Mouse (Mus musculus) T-helper 17 cell (primary cell): ENCODE measurements around the gene Rsbn1l.

ENCODE experiments used
- in situ Hi-C, 2 experiments: fragments of 300-600 bp; cut with MboI, MseI; formaldehyde crosslinking; loops; 1 replicate in 1 of 2; 2 replicates in 1 of 2; pipeline ENCODE4 v1.15.1; 2025; ENCODE audit warnings: high pct_unique_total_duplicates in 2 of 2

Gene Rsbn1l

GRCm38 (mm10) chr5:20956298-20956697 lies at the start of gene Rsbn1l:
Rsbn1l (minus strand) TSS chr5:20956398.
- in situ Hi-C loops: loop anchor here in 1 of 2 experiments (5.0 to 10.0 kb wide), 2 partner anchors 44 to 99 kb away; partner anchors contain the start of gene Ptpn12

GRCm38 (mm10) chr5:21002723-21003122 lies 46.5 kb upstream of the Rsbn1l start:
- in situ Hi-C loops: no loop called here

DNA sequence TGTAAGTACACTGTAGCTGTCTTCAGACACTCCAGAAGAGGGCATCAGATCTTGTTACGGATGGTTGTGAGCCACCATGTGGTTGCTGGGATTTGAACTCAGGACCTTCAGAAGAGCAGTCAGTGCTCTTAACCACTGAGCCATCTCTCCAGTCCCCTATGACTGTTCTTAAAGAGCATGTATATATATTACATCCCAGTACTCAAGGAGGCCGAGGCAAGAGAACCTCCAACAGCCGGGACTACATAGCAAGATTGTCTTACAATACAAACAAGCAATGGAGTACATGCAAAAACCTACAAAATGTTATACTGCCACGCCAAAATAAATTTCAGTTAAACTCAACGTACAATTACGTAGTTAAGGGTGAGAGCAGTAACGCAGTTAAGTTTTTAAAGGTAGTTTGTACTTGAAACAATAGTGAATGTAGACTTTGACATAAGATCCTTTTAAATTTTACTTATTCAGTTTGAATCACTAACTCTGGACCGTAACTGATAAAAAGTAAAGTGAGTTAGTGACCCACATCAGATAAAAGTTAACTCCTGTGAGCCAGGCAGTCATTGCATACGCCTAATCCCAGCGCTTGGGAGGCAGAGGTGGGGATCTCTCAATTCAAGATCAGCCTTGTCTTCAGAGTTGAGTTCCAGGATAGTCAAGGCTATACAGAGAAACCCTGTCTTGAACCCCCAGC lies 45.6 kb upstream of the Rsbn1l start:
- in situ Hi-C loops: no loop called here

GRCm38 (mm10) chr5:20998427-20998826 lies 42.2 kb upstream of the Rsbn1l start:
- in situ Hi-C loops: no loop called here

DNA sequence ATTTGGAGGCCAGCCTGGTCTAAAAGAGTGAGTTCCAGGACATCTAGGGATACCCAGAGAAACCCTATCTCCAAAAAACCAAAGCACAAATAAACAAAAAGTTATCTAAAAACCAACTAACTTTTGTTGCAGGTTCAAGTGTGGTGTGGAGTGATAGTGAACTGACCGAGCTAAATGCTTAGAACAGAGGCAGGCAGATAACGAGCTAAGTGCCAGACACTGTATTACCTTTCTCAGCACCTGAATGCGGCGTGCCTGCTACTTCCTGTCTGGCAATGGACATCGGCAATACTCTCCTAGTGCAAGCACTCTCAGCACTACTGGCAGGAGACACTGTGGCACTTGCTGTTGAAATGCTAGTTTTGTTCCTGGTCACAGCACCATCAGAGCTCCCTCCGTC lies 41.4 kb upstream of the Rsbn1l start:
- in situ Hi-C loops: no loop called here

DNA sequence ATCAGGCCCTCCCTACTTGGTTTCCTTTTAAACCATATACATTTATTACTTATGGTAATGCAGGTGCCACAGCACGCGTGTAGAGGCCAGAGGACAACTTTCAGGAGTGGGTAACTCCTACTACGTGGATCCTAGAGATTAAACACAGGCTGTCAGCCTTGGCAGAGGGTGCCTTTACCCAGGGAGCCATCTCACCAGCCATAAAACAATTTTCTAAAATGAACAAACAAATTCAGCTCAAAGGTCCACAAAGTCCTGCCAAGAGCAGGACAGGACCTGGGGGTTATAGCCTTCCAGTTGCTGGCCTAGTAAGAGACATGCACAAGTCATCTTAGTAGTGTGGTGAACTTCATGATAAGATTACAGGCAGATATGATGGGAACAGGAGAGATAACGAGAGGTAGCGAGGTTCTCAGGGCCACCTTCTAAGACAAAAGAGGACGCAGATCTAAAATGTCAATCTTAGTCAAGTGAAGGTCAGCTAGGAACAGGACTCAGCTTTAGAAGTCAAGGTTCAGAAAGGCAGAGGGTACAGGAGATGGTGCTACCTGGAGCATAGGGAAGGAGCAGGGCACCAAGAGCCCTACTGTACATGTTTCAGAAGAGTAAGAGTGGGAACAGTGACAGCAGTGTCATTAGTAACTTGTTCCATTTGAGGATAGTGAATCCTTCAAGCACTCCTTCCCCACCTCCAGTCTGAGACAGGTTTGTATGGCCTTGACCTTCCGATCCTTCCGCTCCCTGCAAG lies 34.0 kb upstream of the Rsbn1l start:
- in situ Hi-C loops: no loop called here

DNA sequence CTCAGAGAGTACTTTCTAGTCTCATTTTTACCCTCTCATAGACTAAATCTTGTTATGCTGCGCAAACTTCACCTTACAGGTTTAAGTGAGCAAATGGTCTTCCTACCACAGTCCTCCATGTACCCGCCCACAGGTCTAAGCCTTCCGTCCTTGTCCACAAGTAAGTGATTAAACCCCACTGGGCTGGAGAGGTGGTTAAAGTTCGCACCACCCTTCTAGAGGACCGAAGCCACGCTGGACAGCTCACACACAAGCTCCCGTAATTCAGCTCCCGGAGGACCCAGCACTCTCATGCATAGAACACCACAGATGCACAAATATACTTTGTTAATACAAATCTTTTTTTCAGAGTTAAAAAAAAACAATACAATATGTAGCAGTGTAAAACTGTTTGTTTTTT lies 30.1 kb upstream of the Rsbn1l start:
- in situ Hi-C loops: no loop called here

GRCm38 (mm10) chr5:20983505-20983904 lies 27.3 kb upstream of the Rsbn1l start:
- in situ Hi-C loops: no loop called here

DNA sequence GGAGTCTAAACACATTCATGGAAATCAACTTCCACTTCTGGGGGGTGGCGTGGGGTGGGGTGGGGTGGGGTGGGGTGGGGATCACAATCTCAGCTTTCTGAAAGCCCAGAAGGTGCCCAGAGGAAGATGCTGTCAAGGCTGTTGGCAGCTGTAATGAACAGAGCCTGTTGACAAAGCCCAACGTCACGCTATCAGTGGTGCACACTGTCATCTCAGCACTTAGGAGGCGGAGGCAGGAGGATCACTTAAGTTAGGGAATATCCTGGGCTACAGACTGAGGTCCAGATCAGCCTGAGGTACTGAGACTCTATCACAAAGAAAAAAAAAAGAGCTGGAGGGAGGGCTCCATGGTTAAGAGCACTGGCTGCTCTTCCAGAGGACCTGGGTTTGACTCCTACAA lies 18.5 kb upstream of the Rsbn1l start:
- in situ Hi-C loops: no loop called here

- in situ Hi-C loops: no loop called here
Observed at GRCm38 (mm10) chr5:20973999-20974398, 17.8 kb upstream of the Rsbn1l start.

DNA sequence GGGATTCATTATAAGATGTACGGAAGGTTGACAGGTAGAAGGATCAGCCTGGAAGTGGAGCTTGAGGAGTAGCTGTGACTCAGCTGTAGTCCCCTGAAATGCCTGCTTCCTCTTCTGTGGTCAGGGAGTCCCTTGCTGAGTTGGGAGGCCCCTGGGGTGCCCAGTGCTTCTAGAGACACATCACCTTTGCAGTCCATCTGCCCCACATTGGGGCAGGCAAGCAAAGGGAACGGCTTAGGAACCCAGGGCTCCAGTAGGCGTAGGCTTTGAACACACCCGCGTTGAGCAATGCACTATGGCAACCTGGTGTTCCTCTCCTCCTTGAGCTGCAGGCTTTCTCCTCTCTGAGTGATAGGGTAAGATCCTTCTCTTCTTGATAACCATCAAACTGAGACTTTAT lies 16.9 kb upstream of the Rsbn1l start:
- in situ Hi-C loops: no loop called here

GRCm38 (mm10) chr5:20968963-20969362 lies 12.8 kb upstream of the Rsbn1l start:
- in situ Hi-C loops: loop anchor here in 1 of 2 experiments (10.0 kb wide), 1 partner anchor 194 kb away; no protein-coding TSS in a partner anchor

GRCm38 (mm10) chr5:20968493-20968892 lies 12.3 kb upstream of the Rsbn1l start:
- in situ Hi-C loops: loop anchor here in 1 of 2 experiments (10.0 kb wide), 1 partner anchor 194 kb away; no protein-coding TSS in a partner anchor

DNA sequence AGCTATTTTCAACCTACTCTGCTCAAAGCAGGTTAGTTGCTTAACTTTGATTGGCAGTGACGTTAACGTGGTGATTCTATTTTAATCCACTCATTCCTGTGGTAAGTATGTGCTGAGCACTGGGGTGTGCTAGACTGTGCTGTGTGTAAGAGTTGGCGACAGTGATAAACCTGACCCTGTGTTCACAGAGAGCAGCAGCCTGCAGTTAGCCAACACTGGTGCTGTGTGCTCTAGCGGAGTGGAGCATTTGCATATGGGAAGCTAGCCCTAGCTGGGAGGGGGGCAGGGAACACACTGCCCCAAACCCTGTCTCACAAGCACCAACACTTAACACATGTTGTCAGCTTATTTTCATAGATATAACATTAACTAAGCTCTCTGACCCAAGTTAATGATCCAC lies 11.7 kb upstream of the Rsbn1l start:
- in situ Hi-C loops: loop anchor here in 1 of 2 experiments (10.0 kb wide), 1 partner anchor 193 kb away; no protein-coding TSS in a partner anchor

- in situ Hi-C loops: loop anchor here in 1 of 2 experiments (5.0 to 10.0 kb wide), 2 partner anchors 52 to 190 kb away; no protein-coding TSS in a partner anchor
Observed at GRCm38 (mm10) chr5:20964446-20964845, 8.2 kb upstream of the Rsbn1l start.

- in situ Hi-C loops: loop anchor here in 1 of 2 experiments (5.0 to 10.0 kb wide), 2 partner anchors 51 to 188 kb away; no protein-coding TSS in a partner anchor
Observed at GRCm38 (mm10) chr5:20963295-20963694, 7.1 kb upstream of the Rsbn1l start.

GRCm38 (mm10) chr5:20960927-20961326 lies 4.7 kb upstream of the Rsbn1l start:
- in situ Hi-C loops: loop anchor here in 1 of 2 experiments (5.0 to 10.0 kb wide), 2 partner anchors 49 to 186 kb away; no protein-coding TSS in a partner anchor

GRCm38 (mm10) chr5:20955114-20955835 lies 923 bp downstream of the Rsbn1l start:
- in situ Hi-C loops: loop anchor here in 1 of 2 experiments (5.0 to 10.0 kb wide), 2 partner anchors 43 to 100 kb away; partner anchors contain the start of gene Ptpn12

DNA sequence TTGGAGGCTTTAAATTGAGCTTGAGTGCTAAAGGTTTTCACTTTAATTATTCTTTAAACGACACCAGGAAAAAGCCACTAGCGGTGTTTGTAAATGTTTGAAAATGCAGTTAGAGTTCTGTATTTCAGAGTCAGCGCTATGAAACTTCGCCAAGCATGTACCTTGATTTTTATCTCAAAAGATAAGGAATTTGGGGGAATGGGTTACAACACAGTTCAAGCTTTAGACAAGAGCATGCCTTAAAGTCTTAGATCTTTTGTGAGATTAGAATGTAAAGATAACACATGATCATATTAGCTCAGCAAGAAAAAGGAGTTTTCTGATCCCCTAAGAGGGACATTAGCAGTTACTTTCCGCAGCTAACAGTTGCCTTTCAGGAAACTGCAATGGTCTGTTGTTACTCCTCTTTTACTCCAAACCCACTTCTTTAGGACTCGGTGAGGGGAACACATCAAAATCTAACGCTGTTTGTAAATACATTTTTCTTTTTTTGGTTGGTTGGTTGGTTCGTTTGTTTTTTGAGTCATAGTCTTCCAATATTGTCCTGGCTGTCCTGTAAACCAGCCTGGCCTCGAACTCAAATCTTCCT lies 3.8 kb downstream of the Rsbn1l start:
- in situ Hi-C loops: loop anchor here in 1 of 2 experiments (10.0 kb wide), 1 partner anchor 102 kb away; the partner anchor contains the start of gene Ptpn12

DNA sequence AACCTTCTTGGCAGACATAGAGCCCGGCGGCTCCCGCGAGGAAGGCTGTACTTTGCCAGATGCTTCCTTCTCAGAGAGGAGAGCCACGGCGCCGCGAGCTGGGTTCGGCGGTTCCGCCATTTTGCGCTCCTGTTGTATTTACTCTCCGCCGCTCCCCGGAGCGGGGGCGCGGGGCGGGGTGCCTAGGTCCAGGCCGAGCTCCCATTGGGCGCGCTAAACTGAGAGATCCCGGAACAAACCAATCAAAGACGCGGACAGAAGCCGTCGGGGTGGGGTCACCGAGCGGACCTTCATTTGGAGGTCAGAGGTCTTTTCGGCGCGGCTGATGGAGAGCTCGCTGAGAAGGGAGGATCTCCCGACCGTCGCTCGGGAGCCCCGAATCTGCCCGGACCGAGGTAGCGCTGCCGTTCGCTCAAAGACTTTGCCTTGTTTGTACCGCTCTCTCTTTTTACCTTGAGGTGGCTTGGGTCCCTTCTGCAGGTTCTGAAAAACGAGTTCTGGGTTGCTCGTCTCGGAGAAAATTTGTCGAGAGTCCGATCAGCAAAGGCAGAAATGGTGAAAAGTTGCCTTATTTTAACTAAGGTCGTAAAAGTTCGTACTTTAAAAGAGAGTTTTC lies 4.4 kb downstream of the Rsbn1l start:
- in situ Hi-C loops: loop anchor here in 1 of 2 experiments (10.0 kb wide), 1 partner anchor 103 kb away; the partner anchor contains the start of gene Ptpn12
